Comparison of ENCODE assay signal across 8 mouse cellular contexts in genomic region chr12:71778137-71778536, GRCm38 (mm10). TPM values are rescaled to one million over a fixed set of nuclear protein-coding genes. Genes with fewer than 3 reads are reported as not detected.
DNase-seq lines count a peak whose midpoint lies in the region; ATAC-seq and TF ChIP-seq lines count a peak whose summit lies in the region.

No protein-coding gene starts in this region.

- no peak for TF ChIP-seq CTCF in forebrain, postnatal 0 days (IDR thresholded peaks at IDR 0.05; ENCODE audit: low read depth)
- no peak for TF ChIP-seq CTCF in hindbrain, postnatal 0 days (IDR thresholded peaks at IDR 0.05; ENCODE audit: low read depth)

- peak; percentile 35 to 52 for DNase-seq in kidney, postnatal 4 days
- no peak for DNase-seq in kidney, postnatal 36 days
- DNase-seq in forebrain, postnatal 0 days = peak; percentile 63
- DNase-seq in hindbrain, postnatal 0 days (ENCODE audit: low spot score) = peak; percentile 75
- no peak for DNase-seq in liver, embryonic 13.5 days
- DNase-seq in right cerebral cortex, adult 18-20 months = peak; percentile 52
- DNase-seq in urinary bladder, postnatal 10 days (ENCODE audit: low spot score) = no peak
- no peak for DNase-seq in kidney, adult 8-10 months

- no peaks in the 10 kb centered on the region for H3K36me3 ChIP-seq in forebrain, postnatal 0 days (ENCODE audit: insufficient read depth)
- no peaks in the 10 kb centered on the region for H3K36me3 ChIP-seq in hindbrain, postnatal 0 days (ENCODE audit: insufficient read depth, low read length)
- H3K36me3 ChIP-seq in liver, embryonic 13.5 days = no peaks in the 10 kb centered on the region

- no peaks in the 10 kb centered on the region for H3K27me3 ChIP-seq in forebrain, postnatal 0 days (ENCODE audit: insufficient read depth, low read length)
- H3K27me3 ChIP-seq in hindbrain, postnatal 0 days (ENCODE audit: insufficient read depth, low read length) = no peaks in the 10 kb centered on the region
- H3K27me3 ChIP-seq in liver, embryonic 13.5 days = 0 out of 2 replicates have a peak, but pooled peaks cover 5% of the 10 kb centered on the region

- no peaks in the 10 kb centered on the region for H3K9me3 ChIP-seq in forebrain, postnatal 0 days (ENCODE audit: low read length)
- no peaks in the 10 kb centered on the region for H3K9me3 ChIP-seq in hindbrain, postnatal 0 days (ENCODE audit: low read length)
- H3K9me3 ChIP-seq in liver, embryonic 13.5 days (replicated peaks) = no peaks in the 10 kb centered on the region

- H3K9ac ChIP-seq in forebrain, postnatal 0 days = no peak overlapping the region
- no peak overlapping the region for H3K9ac ChIP-seq in hindbrain, postnatal 0 days (replicated peaks; ENCODE audit: low read length)
- no peak overlapping the region for H3K9ac ChIP-seq in liver, embryonic 13.5 days

- H3K4me3 ChIP-seq in forebrain, postnatal 0 days (ENCODE audit: low read depth, low read length) = peak overlapping the region; percentile 17; the same call in 1 of the 2 replicates
- H3K4me3 ChIP-seq in hindbrain, postnatal 0 days (ENCODE audit: low read length) = peak overlapping the region; percentile 7
- H3K4me3 ChIP-seq in liver, embryonic 13.5 days (replicated peaks) = no peak overlapping the region

- no peaks in the 10 kb centered on the region for H3K4me1 ChIP-seq in forebrain, postnatal 0 days (ENCODE audit: insufficient read depth)
- H3K4me1 ChIP-seq in hindbrain, postnatal 0 days (ENCODE audit: insufficient read depth, low read length) = no peaks in the 10 kb centered on the region
- no peaks in the 10 kb centered on the region for H3K4me1 ChIP-seq in liver, embryonic 13.5 days (replicated peaks)

- 40% methylated on average over 14 of the region's 14 CpGs for WGBS in forebrain, postnatal 0 days
- 13% methylated on average over 14 of the region's 14 CpGs for WGBS in hindbrain, postnatal 0 days
- 35% methylated on average over 14 of the region's 14 CpGs for WGBS in liver, embryonic 13.5 days (ENCODE audit: insufficient replicate concordance)

- ATAC-seq in forebrain, postnatal 0 days = peak; percentile 67
- ATAC-seq in hindbrain, postnatal 0 days = peak; percentile 63
- no peak for ATAC-seq in liver, embryonic 13.5 days (ENCODE audit: low read depth)

- H3K4me2 ChIP-seq in forebrain, postnatal 0 days (ENCODE audit: low read depth) = peak overlapping the region; percentile 24
- peak overlapping the region; percentile 48 for H3K4me2 ChIP-seq in hindbrain, postnatal 0 days (ENCODE audit: low read depth, low read length)
- 0 out of 2 replicates have a peak overlapping the region, but pooled peaks have one; percentile 11 for H3K4me2 ChIP-seq in liver, embryonic 13.5 days

- no peak overlapping the region for H3K27ac ChIP-seq in forebrain, postnatal 0 days (ENCODE audit: low read depth, low read length)
- no peak overlapping the region for H3K27ac ChIP-seq in hindbrain, postnatal 0 days
- no peak overlapping the region for H3K27ac ChIP-seq in liver, embryonic 13.5 days

RNA-seq across cellular contexts. Expression of gene Daam1, which starts 52.7 kb away (rescaled TPM):
- 93.6 and 94.7 TPM in 2 replicates for total RNA-seq in forebrain, postnatal 0 days (2014; rRNA removed)
- 16.0 and 25.2 TPM in 2 replicates for polyA plus RNA-seq in forebrain, postnatal 0 days (2015; fragmentation: Nextera tagmentation; extraction: Ambion mirVana)
- 46.8 and 54.5 TPM in 2 replicates for total RNA-seq in hindbrain, postnatal 0 days (2014; rRNA removed)
- polyA plus RNA-seq in hindbrain, postnatal 0 days (2015; fragmentation: Nextera tagmentation; extraction: Ambion mirVana) = 21.9 and 22.3 TPM in 2 replicates
- polyA plus RNA-seq in liver, embryonic 13.5 days (2015; fragmentation: Nextera tagmentation; extraction: Ambion mirVana) = 8.8 and 11.1 TPM in 2 replicates

Comparison
In these comparisons a context has a peak if more than half of its experiments do, and no peak if none do; other contexts are left out.
1. DNase-seq: peak in kidney, postnatal 4 days (2 of 2), forebrain, postnatal 0 days (single experiment), hindbrain, postnatal 0 days (single experiment) and right cerebral cortex, adult 18-20 months (single experiment); none in kidney, postnatal 36 days (0 of 2), liver, embryonic 13.5 days (single experiment), urinary bladder, postnatal 10 days (single experiment) and kidney, adult 8-10 months (0 of 2).
2. Peak in every context shown above with its lines, with median percentiles within 50 percentile points of each other: H3K4me2 ChIP-seq.